Mouse (Mus musculus) spleen, adult 2 months (tissue): ENCODE results near the gene Slc39a9.

ENCODE experiments used
- CTCF ChIP-seq: fragments of 200-500 bp; IDR thresholded peaks from 2 replicates; pipeline ENCODE4 v1.5.1; 2011; ENCODE audit warnings: mild to moderate bottlenecking, inconsistent platforms; ENCODE audit not compliant: insufficient read depth, insufficient read length, insufficient replicate concordance; ENCODE audit errors: extremely low read depth
- POLR2A ChIP-seq: fragments of 200-500 bp; IDR thresholded peaks from 2 replicates; pipeline ENCODE4 v1.6.1; 2011; ENCODE audit warnings: low read depth, low read length, inconsistent platforms

GRCm38 (mm10) chr12:80643693-80644505, at the start of gene Slc39a9, which contains the start of gene Erh:
- TF ChIP-seq POLR2A (peak; percentile 54), CTCF (no peak)
